Mouse (Mus musculus): ENCODE measurements around the gene Aff1. TPM values are rescaled to one million over a fixed set of nuclear protein-coding genes. Genes with fewer than 3 reads are reported as not detected.

The Aff1 gene
- polyA plus RNA-seq, 1 experiment from 2014 or later: 1.9 TPM

- WGBS: 75% methylated on average over 3 of the region's 3 CpGs
- no peaks in the 10 kb centered on the region for H3K27me3 ChIP-seq (replicated peaks; ENCODE audit: control insufficient read depth, insufficient read depth, low read length)
- no peak overlapping the region for H3K9ac ChIP-seq (ENCODE audit: low read depth, low read length)
- no peak overlapping the region for H3K27ac ChIP-seq (ENCODE audit: low read depth, low read length)
- no peak for ATAC-seq
- H3K9me3 ChIP-seq (ENCODE audit: control insufficient read depth, low read length): no peaks in the 10 kb centered on the region
- peaks cover 4% of the 10 kb centered on the region for H3K4me1 ChIP-seq (ENCODE audit: control insufficient read depth, insufficient read depth, low read depth, low read length)
- no peak overlapping the region for H3K4me3 ChIP-seq (ENCODE audit: low read length)
- no peak overlapping the region for H3K4me2 ChIP-seq (ENCODE audit: low read length)
- no peaks in the 10 kb centered on the region for H3K36me3 ChIP-seq (ENCODE audit: control insufficient read depth, insufficient read depth, low read length)
Observed at GRCm38 (mm10) chr5:103701466-103701865, 9.3 kb downstream of the Aff1 start.

DNA sequence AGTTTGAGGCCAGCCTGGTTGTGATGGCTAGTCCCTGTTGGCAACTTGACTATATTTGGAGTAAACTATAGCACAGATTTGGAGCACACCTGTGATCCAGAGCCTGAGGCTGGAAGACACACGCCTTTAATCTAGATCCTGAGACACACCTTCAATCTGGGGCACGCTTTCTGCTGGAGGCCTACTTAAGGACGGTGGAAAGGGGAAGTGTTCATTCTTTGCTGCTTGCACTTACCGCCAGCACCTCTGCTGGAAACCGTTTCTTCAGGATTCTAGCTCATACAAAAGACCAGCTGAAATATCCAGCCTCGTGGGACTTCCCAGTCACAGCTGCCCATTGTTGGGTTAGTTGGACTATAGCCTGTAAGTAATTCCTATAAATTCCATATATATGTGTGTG is 10.4 kb downstream of the Aff1 start:
- Histone ChIP-seq H3K4me2 (ENCODE audit: low read length) (no peak overlapping the region), H3K27ac (ENCODE audit: low read depth, low read length) (no peak overlapping the region), H3K9ac (ENCODE audit: low read depth, low read length) (no peak overlapping the region), H3K9me3 (ENCODE audit: control insufficient read depth, low read length) (no peaks in the 10 kb centered on the region), H3K36me3 (ENCODE audit: control insufficient read depth, insufficient read depth, low read length) (no peaks in the 10 kb centered on the region), H3K27me3 (replicated peaks; ENCODE audit: control insufficient read depth, insufficient read depth, low read length) (no peaks in the 10 kb centered on the region), H3K4me1 (ENCODE audit: control insufficient read depth, insufficient read depth, low read depth, low read length) (peaks cover 4% of the 10 kb centered on the region), H3K4me3 (ENCODE audit: low read length) (no peak overlapping the region)
- no peak for ATAC-seq
- WGBS: 77% methylated on average over 6 of the region's 6 CpGs

- Histone ChIP-seq H3K4me2 (ENCODE audit: low read length) (no peak overlapping the region), H3K9ac (ENCODE audit: low read depth, low read length) (no peak overlapping the region), H3K27me3 (replicated peaks; ENCODE audit: control insufficient read depth, insufficient read depth, low read length) (no peaks in the 10 kb centered on the region), H3K4me3 (ENCODE audit: low read length) (no peak overlapping the region), H3K4me1 (ENCODE audit: control insufficient read depth, insufficient read depth, low read depth, low read length) (no peaks in the 10 kb centered on the region), H3K9me3 (ENCODE audit: control insufficient read depth, low read length) (no peaks in the 10 kb centered on the region), H3K36me3 (ENCODE audit: control insufficient read depth, insufficient read depth, low read length) (no peaks in the 10 kb centered on the region), H3K27ac (ENCODE audit: low read depth, low read length) (no peak overlapping the region)
- no peak for ATAC-seq
- 96% methylated on average over 4 of the region's 4 CpGs for WGBS
Observed at GRCm38 (mm10) chr5:103705331-103705730, 13.2 kb downstream of the Aff1 start.

DNA sequence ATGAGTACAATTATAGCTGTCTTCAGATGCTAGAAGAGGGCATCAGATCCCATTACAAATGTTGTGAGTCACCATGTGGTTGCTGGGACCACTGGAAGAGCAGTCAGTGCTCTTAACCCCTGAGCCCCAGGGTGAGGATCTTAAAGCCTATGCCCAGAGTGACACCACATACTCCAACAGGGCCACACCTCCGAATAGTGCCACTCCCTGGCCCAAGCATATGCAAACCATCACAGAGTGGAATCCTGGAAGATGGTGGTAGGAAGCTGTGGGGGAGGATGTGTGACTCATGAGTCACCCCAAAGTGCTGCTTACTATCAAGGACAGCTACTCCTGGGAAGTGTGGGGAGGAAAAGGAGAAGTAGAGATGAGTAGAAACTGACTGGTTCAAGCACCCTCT is 13.7 kb downstream of the Aff1 start:
- 89% methylated on average over 1 of the region's 1 CpGs for WGBS
- no peak overlapping the region for H3K27ac ChIP-seq (ENCODE audit: low read depth, low read length)
- H3K4me2 ChIP-seq (ENCODE audit: low read length): no peak overlapping the region
- H3K36me3 ChIP-seq (ENCODE audit: control insufficient read depth, insufficient read depth, low read length): no peaks in the 10 kb centered on the region
- no peaks in the 10 kb centered on the region for H3K9me3 ChIP-seq (ENCODE audit: control insufficient read depth, low read length)
- no peaks in the 10 kb centered on the region for H3K27me3 ChIP-seq (replicated peaks; ENCODE audit: control insufficient read depth, insufficient read depth, low read length)
- no peak overlapping the region for H3K4me3 ChIP-seq (ENCODE audit: low read length)
- H3K4me1 ChIP-seq (ENCODE audit: control insufficient read depth, insufficient read depth, low read depth, low read length): no peaks in the 10 kb centered on the region
- no peak overlapping the region for H3K9ac ChIP-seq (ENCODE audit: low read depth, low read length)
- no peak for ATAC-seq

- H3K36me3 ChIP-seq (ENCODE audit: control insufficient read depth, insufficient read depth, low read length): no peaks in the 10 kb centered on the region
- 93% methylated on average over 3 of the region's 3 CpGs for WGBS
- H3K27me3 ChIP-seq (replicated peaks; ENCODE audit: control insufficient read depth, insufficient read depth, low read length): no peaks in the 10 kb centered on the region
- ATAC-seq: no peak
- no peaks in the 10 kb centered on the region for H3K4me1 ChIP-seq (ENCODE audit: control insufficient read depth, insufficient read depth, low read depth, low read length)
- no peak overlapping the region for H3K4me2 ChIP-seq (ENCODE audit: low read length)
- no peaks in the 10 kb centered on the region for H3K9me3 ChIP-seq (ENCODE audit: control insufficient read depth, low read length)
- no peak overlapping the region for H3K27ac ChIP-seq (ENCODE audit: low read depth, low read length)
- H3K9ac ChIP-seq (ENCODE audit: low read depth, low read length): no peak overlapping the region
- no peak overlapping the region for H3K4me3 ChIP-seq (ENCODE audit: low read length)
Observed at GRCm38 (mm10) chr5:103709044-103709443, 16.9 kb downstream of the Aff1 start.

- H3K4me1 ChIP-seq (ENCODE audit: control insufficient read depth, insufficient read depth, low read depth, low read length): no peaks in the 10 kb centered on the region
- H3K27me3 ChIP-seq (replicated peaks; ENCODE audit: control insufficient read depth, insufficient read depth, low read length): no peaks in the 10 kb centered on the region
- WGBS: 77% methylated on average over 2 of the region's 2 CpGs
- H3K27ac ChIP-seq (ENCODE audit: low read depth, low read length): no peak overlapping the region
- H3K4me3 ChIP-seq (ENCODE audit: low read length): no peak overlapping the region
- no peak for ATAC-seq
- no peaks in the 10 kb centered on the region for H3K36me3 ChIP-seq (ENCODE audit: control insufficient read depth, insufficient read depth, low read length)
- no peak overlapping the region for H3K4me2 ChIP-seq (ENCODE audit: low read length)
- no peak overlapping the region for H3K9ac ChIP-seq (ENCODE audit: low read depth, low read length)
- no peaks in the 10 kb centered on the region for H3K9me3 ChIP-seq (ENCODE audit: control insufficient read depth, low read length)
Observed at GRCm38 (mm10) chr5:103711886-103712285, 19.7 kb downstream of the Aff1 start.

GRCm38 (mm10) chr5:103713422-103713821 is 21.2 kb downstream of the Aff1 start:
- Histone ChIP-seq H3K27ac (ENCODE audit: low read depth, low read length) (no peak overlapping the region), H3K4me3 (ENCODE audit: low read length) (no peak overlapping the region), H3K27me3 (replicated peaks; ENCODE audit: control insufficient read depth, insufficient read depth, low read length) (no peaks in the 10 kb centered on the region), H3K4me2 (ENCODE audit: low read length) (no peak overlapping the region), H3K9me3 (ENCODE audit: control insufficient read depth, low read length) (no peaks in the 10 kb centered on the region), H3K9ac (ENCODE audit: low read depth, low read length) (no peak overlapping the region), H3K4me1 (ENCODE audit: control insufficient read depth, insufficient read depth, low read depth, low read length) (no peaks in the 10 kb centered on the region), H3K36me3 (ENCODE audit: control insufficient read depth, insufficient read depth, low read length) (no peaks in the 10 kb centered on the region)
- 68% methylated on average over 2 of the region's 2 CpGs for whole genome bisulfite sequencing
- ATAC-seq: no peak

DNA sequence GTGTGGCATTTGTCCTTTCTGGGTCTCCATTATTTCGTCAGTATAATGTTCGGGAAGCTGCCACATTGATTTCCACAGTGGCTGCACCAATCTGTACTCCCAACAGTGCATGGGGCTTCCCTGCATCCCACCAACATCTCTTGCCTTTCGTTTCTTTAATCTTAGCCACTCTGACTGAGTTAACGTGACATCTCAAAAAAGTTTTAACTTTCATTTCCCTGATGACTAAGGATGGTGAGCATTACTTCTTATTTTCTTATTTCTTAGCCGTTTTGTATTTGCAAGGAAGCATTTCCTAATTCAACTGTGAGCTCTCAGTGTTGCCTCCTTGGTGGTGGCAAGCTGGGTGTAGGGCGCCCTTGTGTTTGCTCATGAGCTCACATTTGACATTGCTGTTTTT is 22.8 kb downstream of the Aff1 start:
- Histone ChIP-seq H3K27ac (ENCODE audit: low read depth, low read length) (no peak overlapping the region), H3K4me3 (ENCODE audit: low read length) (no peak overlapping the region), H3K9ac (ENCODE audit: low read depth, low read length) (no peak overlapping the region), H3K27me3 (replicated peaks; ENCODE audit: control insufficient read depth, insufficient read depth, low read length) (no peaks in the 10 kb centered on the region), H3K36me3 (ENCODE audit: control insufficient read depth, insufficient read depth, low read length) (no peaks in the 10 kb centered on the region), H3K4me2 (ENCODE audit: low read length) (no peak overlapping the region), H3K9me3 (ENCODE audit: control insufficient read depth, low read length) (no peaks in the 10 kb centered on the region), H3K4me1 (ENCODE audit: control insufficient read depth, insufficient read depth, low read depth, low read length) (no peaks in the 10 kb centered on the region)
- 89% methylated on average over 6 of the region's 6 CpGs for WGBS
- no peak for ATAC-seq

GRCm38 (mm10) chr5:103716824-103717342 is 24.7 kb downstream of the Aff1 start:
- Histone ChIP-seq H3K36me3 (ENCODE audit: control insufficient read depth, insufficient read depth, low read length) (no peaks in the 10 kb centered on the region), H3K4me3 (ENCODE audit: low read length) (no peak overlapping the region), H3K27me3 (replicated peaks; ENCODE audit: control insufficient read depth, insufficient read depth, low read length) (no peaks in the 10 kb centered on the region), H3K4me1 (ENCODE audit: control insufficient read depth, insufficient read depth, low read depth, low read length) (no peaks in the 10 kb centered on the region), H3K27ac (ENCODE audit: low read depth, low read length) (no peak overlapping the region), H3K4me2 (ENCODE audit: low read length) (no peak overlapping the region), H3K9ac (ENCODE audit: low read depth, low read length) (no peak overlapping the region), H3K9me3 (ENCODE audit: control insufficient read depth, low read length) (no peaks in the 10 kb centered on the region)
- 87% methylated on average over 5 of the region's 5 CpGs for WGBS
- ATAC-seq: no peak

- H3K27ac ChIP-seq (ENCODE audit: low read depth, low read length): no peak overlapping the region
- no peak overlapping the region for H3K4me3 ChIP-seq (ENCODE audit: low read length)
- no peaks in the 10 kb centered on the region for H3K4me1 ChIP-seq (ENCODE audit: control insufficient read depth, insufficient read depth, low read depth, low read length)
- no peaks in the 10 kb centered on the region for H3K9me3 ChIP-seq (ENCODE audit: control insufficient read depth, low read length)
- H3K9ac ChIP-seq (ENCODE audit: low read depth, low read length): no peak overlapping the region
- 34% methylated on average over 6 of the region's 6 CpGs for whole genome bisulfite sequencing
- H3K36me3 ChIP-seq (ENCODE audit: control insufficient read depth, insufficient read depth, low read length): no peaks in the 10 kb centered on the region
- H3K27me3 ChIP-seq (replicated peaks; ENCODE audit: control insufficient read depth, insufficient read depth, low read length): no peaks in the 10 kb centered on the region
- H3K4me2 ChIP-seq (ENCODE audit: low read length): no peak overlapping the region
- ATAC-seq: no peak
Observed at GRCm38 (mm10) chr5:103719131-103719530, 27.0 kb downstream of the Aff1 start.
